Mouse (Mus musculus): Measurements from ENCODE around the gene Atpif1. TPM values are rescaled to one million over a fixed set of nuclear protein-coding genes. Genes with fewer than 3 reads are reported as not detected.
A peak's percentile ranks its signal among the peaks of the same experiment; 100 is the strongest.

The Atpif1 gene
- 477 TPM for polyA plus RNA-seq (2012; fragmentation: generic; extraction: Trizol)

GRCm38 (mm10) chr4:132532981-132533916 lies at the start of gene Atpif1:
Gene Atpif1, minus strand, starts transcription at chr4:132533659.
- Histone ChIP-seq H3K27me3 (ENCODE audit: control insufficient read depth, insufficient read depth, insufficient read length) (no peaks in the 10 kb centered on the region), H3K4me3 (peak within 1 kb of the TSS; percentile 83), H3K36me3 (ENCODE audit: control insufficient read depth, insufficient read depth) (peaks cover 9% of the 10 kb centered on the region), H3K4me2 (ENCODE audit: low read depth) (peak within 1 kb of the TSS; percentile 99), H3K79me2 (ENCODE audit: control insufficient read depth, insufficient read depth) (peaks cover 50% of the 10 kb centered on the region), H3ac (ENCODE audit: control insufficient read depth, insufficient read length) (peak within 1 kb of the TSS; percentile 40)
- TF ChIP-seq E2F4 (IDR thresholded peaks at IDR 0.05; ENCODE audit: insufficient read depth): no peak
- peak; percentile 97 for TF ChIP-seq POLR2AphosphoS2 (IDR thresholded peaks at IDR 0.05; ENCODE audit: insufficient read length, low read depth)
- no peak for TF ChIP-seq CEBPB (IDR thresholded peaks at IDR 0.05; ENCODE audit: insufficient read depth, poor library complexity, severe bottlenecking)
- no peak for TF ChIP-seq SRF (IDR thresholded peaks at IDR 0.05; ENCODE audit: control insufficient read depth, insufficient read length, low read depth)
- no peak for TF ChIP-seq TCF3 (IDR thresholded peaks at IDR 0.05; ENCODE audit: insufficient read length, low read depth)
- no peak for TF ChIP-seq MYOG (IDR thresholded peaks at IDR 0.05; ENCODE audit: control insufficient read depth in 1 of 3, insufficient read depth in 1 of 3, insufficient read length in 2 of 3, low read depth in 2 of 3)
- TF ChIP-seq POLR2A (IDR thresholded peaks at IDR 0.05; ENCODE audit: insufficient read length, low read depth): peak; percentile 98
- TF ChIP-seq REST (IDR thresholded peaks at IDR 0.05; ENCODE audit: insufficient read depth, insufficient read length): peak; percentile 25
- no peak for TF ChIP-seq MAX (IDR thresholded peaks at IDR 0.05; ENCODE audit: low read depth)
- no peak for TF ChIP-seq USF1 (IDR thresholded peaks at IDR 0.05; ENCODE audit: low read depth)
- TF ChIP-seq TCF12 (IDR thresholded peaks at IDR 0.05; ENCODE audit: insufficient read depth, poor library complexity, severe bottlenecking): no peak
- peak in 1 of 3 experiments; percentile 14 for TF ChIP-seq MYOD1 (IDR thresholded peaks at IDR 0.05; ENCODE audit: control insufficient read depth in 1 of 3, insufficient read length in 2 of 3, low read depth in 2 of 3)

GRCm38 (mm10) chr4:132574809-132575347 lies 41.4 kb upstream of the Atpif1 start:
- no peaks in the 10 kb centered on the region for H3K27me3 ChIP-seq (ENCODE audit: control insufficient read depth, insufficient read depth, insufficient read length)
- no peak overlapping the region for H3ac ChIP-seq (ENCODE audit: control insufficient read depth, insufficient read length)
- H3K4me3 ChIP-seq: no peak overlapping the region
- no peaks in the 10 kb centered on the region for H3K79me2 ChIP-seq (ENCODE audit: control insufficient read depth, insufficient read depth)
- TF ChIP-seq REST (IDR thresholded peaks at IDR 0.05; ENCODE audit: insufficient read depth, insufficient read length) (no peak), MAX (IDR thresholded peaks at IDR 0.05; ENCODE audit: low read depth) (no peak), SRF (IDR thresholded peaks at IDR 0.05; ENCODE audit: control insufficient read depth, insufficient read length, low read depth) (no peak), MYOD1 (IDR thresholded peaks at IDR 0.05; ENCODE audit: control insufficient read depth in 1 of 3, insufficient read length in 2 of 3, low read depth in 2 of 3) (no peak), TCF3 (IDR thresholded peaks at IDR 0.05; ENCODE audit: insufficient read length, low read depth) (no peak)
- no peak overlapping the region for H3K4me2 ChIP-seq (ENCODE audit: low read depth)
- no peaks in the 10 kb centered on the region for H3K36me3 ChIP-seq (ENCODE audit: control insufficient read depth, insufficient read depth)

- Histone ChIP-seq H3K36me3 (ENCODE audit: control insufficient read depth, insufficient read depth) (no peaks in the 10 kb centered on the region), H3K27me3 (ENCODE audit: control insufficient read depth, insufficient read depth, insufficient read length) (no peaks in the 10 kb centered on the region), H3K4me3 (no peak overlapping the region), H3K4me2 (ENCODE audit: low read depth) (no peak overlapping the region), H3K79me2 (ENCODE audit: control insufficient read depth, insufficient read depth) (no peaks in the 10 kb centered on the region), H3ac (ENCODE audit: control insufficient read depth, insufficient read length) (no peak overlapping the region)
- TF ChIP-seq MYOG (IDR thresholded peaks at IDR 0.05; ENCODE audit: control insufficient read depth in 1 of 3, insufficient read depth in 1 of 3, insufficient read length in 2 of 3, low read depth in 2 of 3) (no peak), TCF12 (IDR thresholded peaks at IDR 0.05; ENCODE audit: insufficient read depth, poor library complexity, severe bottlenecking) (no peak), REST (IDR thresholded peaks at IDR 0.05; ENCODE audit: insufficient read depth, insufficient read length) (no peak), TCF3 (IDR thresholded peaks at IDR 0.05; ENCODE audit: insufficient read length, low read depth) (no peak), USF1 (IDR thresholded peaks at IDR 0.05; ENCODE audit: low read depth) (no peak), POLR2A (IDR thresholded peaks at IDR 0.05; ENCODE audit: insufficient read length, low read depth) (no peak), E2F4 (IDR thresholded peaks at IDR 0.05; ENCODE audit: insufficient read depth) (no peak), MYOD1 (IDR thresholded peaks at IDR 0.05; ENCODE audit: control insufficient read depth in 1 of 3, insufficient read length in 2 of 3, low read depth in 2 of 3) (no peak), CEBPB (IDR thresholded peaks at IDR 0.05; ENCODE audit: insufficient read depth, poor library complexity, severe bottlenecking) (no peak), MAX (IDR thresholded peaks at IDR 0.05; ENCODE audit: low read depth) (no peak), SRF (IDR thresholded peaks at IDR 0.05; ENCODE audit: control insufficient read depth, insufficient read length, low read depth) (no peak), POLR2AphosphoS2 (IDR thresholded peaks at IDR 0.05; ENCODE audit: insufficient read length, low read depth) (no peak)
Measured at GRCm38 (mm10) chr4:132573327-132573726, 39.9 kb upstream of the Atpif1 start.

GRCm38 (mm10) chr4:132571190-132571589 lies 37.7 kb upstream of the Atpif1 start:
- TF ChIP-seq USF1 (IDR thresholded peaks at IDR 0.05; ENCODE audit: low read depth) (no peak), SRF (IDR thresholded peaks at IDR 0.05; ENCODE audit: control insufficient read depth, insufficient read length, low read depth) (no peak), TCF3 (IDR thresholded peaks at IDR 0.05; ENCODE audit: insufficient read length, low read depth) (no peak)
- no peak overlapping the region for H3K4me2 ChIP-seq (ENCODE audit: low read depth)

More at GRCm38 (mm10) chr4:132571190-132571589, 37.7 kb upstream of the Atpif1 start:
- Histone ChIP-seq H3K4me3 (no peak overlapping the region), H3K79me2 (ENCODE audit: control insufficient read depth, insufficient read depth) (no peaks in the 10 kb centered on the region), H3K36me3 (ENCODE audit: control insufficient read depth, insufficient read depth) (no peaks in the 10 kb centered on the region), H3K27me3 (ENCODE audit: control insufficient read depth, insufficient read depth, insufficient read length) (no peaks in the 10 kb centered on the region), H3ac (ENCODE audit: control insufficient read depth, insufficient read length) (no peak overlapping the region)

All from myocyte (in vitro differentiated cells).